Mouse (Mus musculus): ENCODE data around the gene Ucp2. TPM values are rescaled to one million over a fixed set of nuclear protein-coding genes. Genes with fewer than 3 reads are reported as not detected.

The Ucp2 gene
- total RNA-seq, 2 experiments from 2014 or later, result 29.8 to 36.9 TPM

- no peak for DNase-seq
- intact Hi-C loops (cut with DNase I), result loop anchor here (5.0 kb wide), 1 partner anchor 43 kb away; no protein-coding TSS in a partner anchor
These were observed 46.4 kb downstream of the Ucp2 start for GRCm38 (mm10) chr7:100539516-100539915.

GRCm38 (mm10) chr7:100544437-100544836 is 51.3 kb downstream of the Ucp2 start:
- intact Hi-C loops (cut with DNase I), result no loop called here
- no peak for DNase-seq

GRCm38 (mm10) chr7:100547631-100548030 is 54.5 kb downstream of the Ucp2 start:
- intact Hi-C loops (cut with DNase I), result no loop called here
- no peak for DNase-seq

DNA sequence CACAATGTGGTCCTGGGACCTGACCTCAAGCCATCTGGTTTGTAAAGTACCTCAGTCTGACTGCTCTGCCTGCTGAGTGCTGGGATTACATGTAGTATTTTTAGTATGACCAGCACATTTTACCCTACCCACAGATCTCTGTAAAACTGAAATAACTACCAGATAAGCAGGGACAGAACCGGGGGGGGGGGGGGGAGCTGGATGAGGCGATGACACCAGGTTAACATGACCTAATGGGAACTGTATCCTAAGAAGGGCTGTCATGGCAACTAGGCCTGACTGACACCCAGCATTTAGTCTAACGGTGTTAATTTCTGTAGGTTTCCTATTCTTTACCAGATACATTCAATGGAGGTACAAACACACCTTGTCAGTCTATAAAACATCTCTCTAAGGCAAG is 56.7 kb downstream of the Ucp2 start:
- intact Hi-C loops (cut with DNase I), result no loop called here

GRCm38 (mm10) chr7:100550338-100551007 is 57.3 kb downstream of the Ucp2 start:
- intact Hi-C loops (cut with DNase I), result no loop called here
- DNase-seq, result no peak

More for the DNA sequence above, 56.7 kb downstream of the Ucp2 start:
- no peak for DNase-seq

Other genes starting within 250 kb of the Ucp2 start
- under 1 TPM; 0.32 to 0.36 TPM for gene P4ha3, start 207.8 kb upstream of the Ucp2 start, total RNA-seq (2021)
- gene C2cd3, start 121.1 kb upstream of the Ucp2 start, total RNA-seq (2021), result 1 to 10 TPM; 5.6 to 6.5 TPM
- gene Ppme1, start 121.0 kb upstream of the Ucp2 start, total RNA-seq (2021), result 10 to 100 TPM; 25.3 to 27.0 TPM
- 100 to 1,000 TPM; 173 to 239 TPM for gene Ucp3, start 20.3 kb upstream of the Ucp2 start, total RNA-seq (2021)
- not detected for gene Dnajb13, start 21.6 kb downstream of the Ucp2 start, total RNA-seq (2021)
- 10 to 100 TPM in 1 of 2 experiments, 1 to 10 TPM in 1; 9.1 to 10.4 TPM for gene Coa4, start 43.7 kb downstream of the Ucp2 start, total RNA-seq (2021)
- gene Rab6a, start 114.1 kb downstream of the Ucp2 start, total RNA-seq (2021), result 10 to 100 TPM; 53.8 to 59.7 TPM
- 10 to 100 TPM; 54.6 to 60.6 TPM for gene Mrpl48, start 115.0 kb downstream of the Ucp2 start, total RNA-seq (2021)
- 10 to 100 TPM; 24.3 to 27.6 TPM for gene Plekhb1, start 169.1 kb downstream of the Ucp2 start, total RNA-seq (2021)
- 10 to 100 TPM; 33.8 to 37.1 TPM for gene Fam168a, start 213.3 kb downstream of the Ucp2 start, total RNA-seq (2021)

Data from gastrocnemius, postnatal 36 days (tissue).